Mouse (Mus musculus) lung, adult 2 months (tissue): ENCODE measurements around the gene Zmym3.

ENCODE experiments used
- CTCF ChIP-seq: fragments of 200-500 bp; IDR thresholded peaks from 2 replicates; pipeline ENCODE4 v1.5.1; 2011; ENCODE audit warnings: mild to moderate bottlenecking, low read length, control low read depth; ENCODE audit not compliant: insufficient read depth
- POLR2A ChIP-seq: fragments of 200-500 bp; IDR thresholded peaks from 2 replicates; pipeline ENCODE4 v1.6.1; 2011; ENCODE audit warnings: low read depth, mild to moderate bottlenecking, control low read depth, low read length, borderline replicate concordance; ENCODE audit errors: extremely low read depth

DNA sequence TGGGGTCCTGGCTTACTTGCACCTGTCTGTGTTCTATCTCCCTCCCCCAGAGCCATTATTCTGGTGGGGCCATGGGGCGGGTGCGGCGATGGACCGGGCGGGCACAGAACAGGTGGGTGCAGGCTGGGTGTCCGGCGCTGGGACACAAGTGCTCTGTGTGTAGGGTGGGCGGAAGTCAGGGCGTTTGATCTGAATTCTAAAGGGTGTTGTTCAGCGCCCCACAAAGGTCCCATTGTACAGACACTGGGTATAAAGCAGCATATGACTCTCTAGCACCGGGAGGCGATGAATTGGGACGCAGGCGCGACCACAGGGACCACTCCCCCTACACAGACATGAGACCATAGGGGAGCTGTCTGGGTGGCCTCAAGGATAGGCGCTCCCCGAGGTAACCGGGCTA, 37.2 kb downstream of the Zmym3 start:
- TF ChIP-seq CTCF (no peak), POLR2A (no peak)
